Mouse (Mus musculus) ovary, postnatal 14 days (tissue): Measurements from ENCODE around the gene Sstr4.

Experiments used
- DNase-seq: peaks from one replicate; pipeline ENCODE4 v3.0.0; 2022; ENCODE audit warnings: low spot score

Gene Sstr4

GRCm38 (mm10) chr2:148395131-148396051, at the start of gene Sstr4:
TSS of gene Sstr4 (plus strand) at chr2:148395344.
- DNase-seq: peak; percentile 29

GRCm38 (mm10) chr2:148345373-148345772, 49.8 kb upstream of the Sstr4 start:
- no peak for DNase-seq

GRCm38 (mm10) chr2:148346976-148347375, 48.2 kb upstream of the Sstr4 start:
- no peak for DNase-seq

GRCm38 (mm10) chr2:148349509-148350307, 45.4 kb upstream of the Sstr4 start:
- no peak for DNase-seq

- no peak for DNase-seq
Observed at GRCm38 (mm10) chr2:148350460-148350859, 44.7 kb upstream of the Sstr4 start.

GRCm38 (mm10) chr2:148352655-148353054, 42.5 kb upstream of the Sstr4 start:
- no peak for DNase-seq

GRCm38 (mm10) chr2:148357145-148357544, 38.0 kb upstream of the Sstr4 start:
- no peak for DNase-seq

- no peak for DNase-seq
Observed at GRCm38 (mm10) chr2:148364536-148364935, 30.6 kb upstream of the Sstr4 start.

- DNase-seq: no peak
Observed at GRCm38 (mm10) chr2:148365227-148365626, 29.9 kb upstream of the Sstr4 start.

GRCm38 (mm10) chr2:148371743-148372630, 23.2 kb upstream of the Sstr4 start:
- no peak for DNase-seq

- no peak for DNase-seq
Observed at GRCm38 (mm10) chr2:148373602-148374071, 21.5 kb upstream of the Sstr4 start.

- DNase-seq: no peak
Observed at GRCm38 (mm10) chr2:148375326-148376150, 19.6 kb upstream of the Sstr4 start.

GRCm38 (mm10) chr2:148378817-148379342, 16.3 kb upstream of the Sstr4 start:
- DNase-seq: no peak

- no peak for DNase-seq
Observed at GRCm38 (mm10) chr2:148379899-148380413, 15.2 kb upstream of the Sstr4 start.

- DNase-seq: no peak
Observed at GRCm38 (mm10) chr2:148381076-148381475, 14.1 kb upstream of the Sstr4 start.

GRCm38 (mm10) chr2:148386476-148386875, 8.7 kb upstream of the Sstr4 start:
- no peak for DNase-seq

GRCm38 (mm10) chr2:148386927-148387326, 8.2 kb upstream of the Sstr4 start:
- no peak for DNase-seq

GRCm38 (mm10) chr2:148387652-148388581, 7.2 kb upstream of the Sstr4 start:
- DNase-seq: no peak

GRCm38 (mm10) chr2:148393149-148393548, 2.0 kb upstream of the Sstr4 start:
- DNase-seq: no peak
